Mouse (Mus musculus) large intestine, adult 2 months (tissue): Measurements from ENCODE around the gene Letm1. TPM values are rescaled to one million over a fixed set of nuclear protein-coding genes. Genes with fewer than 3 reads are reported as not detected.

Experiments used
- DNase-seq: peaks from one replicate; pipeline ENCODE4 v3.0.0-alpha.2; 2012; ENCODE audit warnings: low read depth, low spot score
- WGBS: fragments of 180-500 bp; shearing (Covaris S2); methylation state at CpG from one replicate; pipeline ENCODE4 v1.1.7; 2018; 5-methylcytosine and 5-hydroxymethylcytosine counted together
- polyA plus RNA-seq: library from polyadenylated mRNA; depleted of rRNA; stranded (reverse); fragments of >200 nt; gene quantifications from 2 replicates; pipeline ENCODE4 v1.2.3, GENCODE M21; 2012

Gene Letm1
- polyA plus RNA-seq, 1 experiment: 62.5 TPM

DNA sequence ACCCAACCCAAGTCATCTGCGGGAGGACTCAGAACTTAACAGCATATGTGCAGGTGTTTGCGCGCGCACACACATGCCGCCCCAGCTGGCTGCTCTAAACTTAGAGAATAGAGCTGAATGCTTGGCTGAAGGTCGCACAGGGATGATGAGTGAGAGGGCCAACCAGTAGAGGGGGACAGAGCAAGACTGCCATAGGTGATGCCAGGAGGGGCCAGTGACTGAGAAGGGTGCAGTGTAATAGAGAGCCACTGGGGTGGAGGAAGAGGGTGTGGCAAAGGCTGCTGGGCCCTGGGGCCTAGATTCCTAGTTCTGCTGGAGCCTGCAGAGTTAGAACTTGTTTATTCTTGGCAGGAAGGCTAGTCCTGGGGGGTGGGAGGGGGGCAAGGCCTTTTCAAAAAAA is 66.2 kb downstream of the Letm1 start:
- no peak for DNase-seq
- 53% methylated on average over 6 of the region's 6 CpGs for WGBS

DNA sequence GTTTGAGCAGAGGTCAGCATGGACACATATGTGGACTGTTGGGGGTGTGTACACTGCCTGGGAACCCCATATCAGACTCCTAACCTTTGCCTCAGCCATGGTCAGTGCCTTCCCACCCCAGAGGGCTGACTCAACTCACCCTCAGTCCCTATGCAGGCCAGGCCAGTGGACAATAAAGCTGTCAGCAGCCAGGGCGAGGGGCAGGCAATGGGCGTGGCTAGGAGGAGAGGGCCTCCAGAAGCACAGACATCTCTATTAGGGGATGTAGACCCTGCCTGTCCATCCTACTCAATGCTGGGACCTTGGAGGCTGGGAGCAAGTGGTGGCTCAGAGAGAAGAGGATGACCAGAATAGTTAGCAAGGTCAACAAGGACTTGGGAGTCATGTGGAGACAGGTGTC is 67.4 kb downstream of the Letm1 start:
- no peak for DNase-seq
- WGBS: 73% methylated on average over 2 of the region's 2 CpGs

DNA sequence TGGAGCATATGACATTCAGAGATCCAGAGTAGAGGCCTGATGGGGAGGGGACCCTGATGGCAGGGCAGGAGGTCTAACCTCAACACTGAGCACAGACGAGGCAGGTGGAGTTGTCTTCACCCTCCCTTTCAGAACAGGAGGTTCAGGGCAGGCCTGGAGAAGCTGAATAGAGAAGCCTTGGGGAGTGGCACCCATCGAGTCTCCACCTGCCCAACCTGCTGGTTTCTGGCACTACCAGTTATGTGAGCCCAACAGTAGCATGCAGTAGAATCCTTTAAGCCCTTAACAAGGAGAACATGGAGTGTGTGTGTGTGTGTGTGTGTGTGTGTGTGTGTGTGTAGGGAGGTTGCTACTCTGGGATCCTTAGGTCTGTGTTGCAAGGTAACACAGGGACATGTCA is 70.1 kb downstream of the Letm1 start:
- WGBS: 28% methylated on average over 2 of the region's 2 CpGs
- no peak for DNase-seq

- WGBS: 73% methylated on average over 2 of the region's 2 CpGs
Measured at GRCm38 (mm10) chr5:33709037-33709436, 73.6 kb downstream of the Letm1 start.

GRCm38 (mm10) chr5:33707163-33707562 is 75.5 kb downstream of the Letm1 start:
- DNase-seq: no peak
- 15% methylated on average over 4 of the region's 4 CpGs for WGBS

More at GRCm38 (mm10) chr5:33709037-33709436, 73.6 kb downstream of the Letm1 start:
- DNase-seq: no peak

GRCm38 (mm10) chr5:33706350-33706629 is 76.3 kb downstream of the Letm1 start:
- DNase-seq: no peak
- WGBS: 91% methylated on average over 1 of the region's 1 CpGs

DNA sequence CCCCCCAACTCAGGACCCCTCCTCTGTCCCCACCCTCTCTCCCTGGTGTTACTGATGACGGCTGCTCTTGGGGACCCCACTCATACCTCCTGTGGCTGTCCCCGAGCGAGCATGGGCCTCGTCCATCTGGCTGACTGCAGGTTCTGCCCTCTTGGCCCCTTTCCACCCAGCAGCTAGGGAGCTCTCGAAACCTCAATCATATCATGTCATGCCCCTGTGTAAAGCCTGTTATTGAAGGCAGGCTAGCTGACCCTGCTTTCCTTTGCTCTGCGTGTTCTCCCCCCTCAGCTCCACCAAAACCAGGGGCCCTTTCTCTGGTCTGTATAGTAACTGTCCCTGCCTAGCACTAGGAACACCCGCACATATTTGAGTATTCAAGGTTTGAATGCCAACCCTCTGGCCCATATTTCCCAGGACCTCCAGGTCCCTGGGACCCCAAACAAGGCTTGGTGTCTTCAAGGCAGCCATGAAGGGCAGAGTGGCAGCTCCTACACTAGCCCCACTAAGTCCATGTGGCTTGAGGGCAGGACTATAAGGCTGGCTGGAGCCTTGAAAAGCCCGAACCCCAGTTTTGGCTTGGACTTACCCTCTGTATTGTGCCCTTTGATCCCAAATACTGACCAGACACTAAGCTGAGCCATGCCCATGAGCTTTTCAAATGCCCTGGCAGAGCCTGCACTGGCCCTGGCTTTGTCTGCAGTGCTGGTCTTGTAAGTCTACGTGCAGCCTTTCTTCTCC is 76.8 kb downstream of the Letm1 start:
- WGBS: 75% methylated on average over 9 of the region's 9 CpGs
- DNase-seq: no peak

DNA sequence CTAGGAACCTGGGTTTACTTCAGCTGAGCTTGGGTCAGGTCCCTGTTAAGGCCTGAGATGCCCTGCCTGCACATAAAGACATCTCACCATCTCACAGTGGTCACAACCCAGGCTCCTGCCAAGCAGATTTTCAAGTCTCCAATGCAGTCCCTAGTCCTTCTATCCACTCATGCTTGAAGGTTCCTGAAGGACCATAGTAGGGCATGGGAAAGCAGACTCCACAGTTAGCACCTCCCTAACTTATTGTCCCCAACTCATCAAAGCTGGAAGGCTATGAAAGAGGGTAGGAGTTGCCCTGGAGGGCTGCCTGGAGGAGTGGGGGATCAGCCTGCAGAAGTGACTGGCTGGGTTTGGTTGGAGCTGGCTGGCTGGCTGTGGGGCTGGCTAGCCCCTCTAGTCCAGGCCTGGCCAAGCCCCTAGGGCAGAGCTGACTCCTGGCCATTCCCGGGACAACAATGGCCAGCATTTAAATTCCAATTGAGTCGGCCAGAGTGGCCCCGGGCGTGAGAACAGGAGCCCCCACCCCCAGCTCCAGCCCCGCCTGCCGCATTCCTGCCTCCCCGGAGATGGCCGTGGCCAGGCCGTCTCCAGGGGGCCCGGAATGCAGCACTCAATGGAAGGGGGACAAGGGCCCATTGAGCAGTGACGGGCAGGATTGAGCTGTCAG is 77.5 kb downstream of the Letm1 start:
- 75% methylated on average over 11 of the region's 11 CpGs for WGBS

DNA sequence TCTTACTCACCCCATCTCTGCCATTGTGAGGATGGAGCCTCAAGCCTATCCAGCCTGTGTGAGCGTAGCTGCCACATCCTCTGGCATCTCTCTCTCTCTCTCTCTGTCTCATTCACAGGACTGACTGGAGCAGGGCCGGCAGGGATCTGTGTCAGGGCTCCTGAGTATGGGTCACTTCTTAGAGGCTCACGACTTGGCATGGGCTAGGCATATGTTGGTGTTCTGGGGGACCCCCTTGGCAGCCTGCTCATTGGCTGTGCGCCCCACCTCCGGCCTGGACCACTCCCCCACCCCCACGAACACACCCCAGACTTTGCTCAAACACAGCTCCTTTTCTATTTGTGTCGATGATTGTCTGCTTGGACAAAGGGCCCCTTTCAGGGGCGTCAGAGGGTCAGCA is 78.6 kb downstream of the Letm1 start:
- WGBS: 79% methylated on average over 8 of the region's 8 CpGs
- no peak for DNase-seq

More for the DNA sequence above, 77.5 kb downstream of the Letm1 start:
- no peak for DNase-seq

GRCm38 (mm10) chr5:33701832-33702231 is 80.8 kb downstream of the Letm1 start:
- no peak for DNase-seq
- WGBS: 83% methylated on average over 11 of the region's 11 CpGs

DNA sequence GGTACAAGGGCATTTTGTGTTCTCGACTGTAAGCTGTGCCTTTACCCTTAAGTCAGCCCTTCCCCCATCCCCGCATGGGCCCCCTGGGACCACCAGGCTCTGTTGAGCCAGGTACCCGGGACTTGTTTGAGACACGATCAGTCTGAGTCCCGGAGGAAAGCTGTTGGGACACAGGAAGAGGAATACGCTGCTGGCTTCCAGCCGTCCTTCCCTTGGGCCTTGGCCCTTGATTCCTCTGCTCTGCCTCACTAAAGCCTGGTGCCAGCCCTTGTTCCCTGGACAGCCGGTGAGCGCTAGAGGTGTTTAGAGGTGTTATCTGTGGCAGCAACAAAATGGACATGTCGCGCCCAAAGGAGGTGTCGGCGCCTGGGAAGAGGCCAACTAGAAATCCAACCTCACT is 82.6 kb downstream of the Letm1 start:
- 44% methylated on average over 13 of the region's 13 CpGs for WGBS
- DNase-seq: no peak

GRCm38 (mm10) chr5:33698669-33699068 is 83.9 kb downstream of the Letm1 start:
- DNase-seq: no peak

GRCm38 (mm10) chr5:33697947-33698512 is 84.6 kb downstream of the Letm1 start:
- DNase-seq: no peak
- 58% methylated on average over 13 of the region's 13 CpGs for WGBS

More at GRCm38 (mm10) chr5:33698669-33699068, 83.9 kb downstream of the Letm1 start:
- WGBS: 97% methylated on average over 5 of the region's 5 CpGs

GRCm38 (mm10) chr5:33697534-33697933 is 85.1 kb downstream of the Letm1 start:
- DNase-seq: no peak
- 90% methylated on average over 1 of the region's 1 CpGs for WGBS

GRCm38 (mm10) chr5:33696430-33696829 is 86.2 kb downstream of the Letm1 start:
- 44% methylated on average over 5 of the region's 5 CpGs for WGBS
- DNase-seq: no peak

DNA sequence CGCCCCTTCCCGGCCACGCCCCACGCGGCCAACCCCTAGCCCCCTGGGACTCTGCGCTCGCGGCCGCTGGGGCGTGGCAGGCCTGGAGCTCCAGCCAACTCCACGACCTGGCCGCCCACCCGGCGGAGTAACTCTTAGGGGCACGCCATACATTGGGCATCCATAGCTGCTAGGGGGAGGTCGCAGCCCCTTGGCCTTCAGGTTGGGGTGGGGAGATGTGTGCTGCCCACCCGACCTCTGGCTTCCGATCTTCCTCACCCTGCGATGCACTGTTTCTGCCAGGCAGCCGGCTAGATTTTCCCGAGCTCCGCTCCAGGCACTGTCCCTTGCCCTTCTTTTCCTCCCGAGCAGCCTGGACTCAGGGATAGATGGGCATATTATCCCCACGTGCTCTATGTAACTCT is 86.9 kb downstream of the Letm1 start:
- no peak for DNase-seq
- WGBS: 10% methylated on average over 24 of the region's 24 CpGs

GRCm38 (mm10) chr5:33694848-33695717 is 87.5 kb downstream of the Letm1 start:
- DNase-seq: no peak
- WGBS: 3% methylated on average over 70 of the region's 71 CpGs

GRCm38 (mm10) chr5:33694461-33694847 is 88.2 kb downstream of the Letm1 start:
- no peak for DNase-seq
- 74% methylated on average over 9 of the region's 9 CpGs for WGBS

DNA sequence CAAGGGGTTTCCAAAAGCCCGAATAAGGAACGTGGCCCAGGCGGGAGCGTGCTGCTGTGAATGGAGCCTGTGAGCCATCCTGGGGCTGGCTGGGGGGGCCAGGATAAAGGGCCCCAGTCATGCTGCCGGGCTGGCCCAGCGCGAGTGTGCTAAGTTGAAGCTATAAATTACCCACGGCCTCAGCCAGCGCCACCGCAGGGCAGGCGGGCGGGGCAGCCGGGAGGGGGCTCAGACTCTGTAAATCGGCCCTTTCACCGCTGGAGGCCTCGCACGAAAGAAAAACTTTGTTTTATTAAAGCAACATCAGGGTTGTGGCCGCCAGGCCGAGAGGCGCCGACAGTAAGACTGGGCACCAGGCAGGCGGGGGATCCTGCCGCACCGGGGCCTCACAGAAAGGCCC is 90.2 kb downstream of the Letm1 start:
- WGBS: 10% methylated on average over 24 of the region's 24 CpGs
- DNase-seq: no peak
